Mouse (Mus musculus): Measurements from ENCODE around the gene Vrtn. TPM values are rescaled to one million over a fixed set of nuclear protein-coding genes. Genes with fewer than 3 reads are reported as not detected.

Vrtn gene
- polyA plus RNA-seq, 2 experiments: not detected

- ATAC-seq (ENCODE audit: insufficient read depth) (no peak), DNase-seq (ENCODE audit: low read depth in 3 of 3, low spot score in 3 of 3) (no peak)
- H3K27me3 ChIP-seq (ENCODE audit: control insufficient read depth, insufficient read depth, low read length): peaks cover 20% of the 10 kb centered on the region
- no peak overlapping the region for H3K27ac ChIP-seq
- H3K4me1 ChIP-seq (replicated peaks; ENCODE audit: control insufficient read depth in 2 of 2, insufficient read depth in 2 of 2, low read length in 1 of 2): peaks cover 0 to 2% of the 10 kb centered on the region in 2 experiments; a peak in 2 of 4 replicates
- no peak overlapping the region for H3K4me2 ChIP-seq (ENCODE audit: low read depth)
- no peaks in the 10 kb centered on the region for H3K36me3 ChIP-seq (replicated peaks; ENCODE audit: control insufficient read depth, insufficient read depth, low read depth)
- H3K9ac ChIP-seq (replicated peaks): no peak overlapping the region
- no peak for TF ChIP-seq EP300 (IDR thresholded peaks at IDR 0.05; ENCODE audit: low read depth)
- TF ChIP-seq CTCF (IDR thresholded peaks at IDR 0.05; ENCODE audit: low read depth): peak; percentile 31; the same call in 1 of the 2 replicates
- no peak overlapping the region for H3K4me3 ChIP-seq (ENCODE audit: insufficient read depth in 1 of 2, low read depth in 2 of 2, low read length in 2 of 2)
- H3K9me3 ChIP-seq (ENCODE audit: control insufficient read depth, low read length): no peaks in the 10 kb centered on the region
Observed at GRCm38 (mm10) chr12:84620975-84621374, 19.8 kb upstream of the Vrtn start.

GRCm38 (mm10) chr12:84624601-84625000, 16.2 kb upstream of the Vrtn start:
- TF ChIP-seq EP300 (IDR thresholded peaks at IDR 0.05; ENCODE audit: low read depth) (no peak), CTCF (IDR thresholded peaks at IDR 0.05; ENCODE audit: low read depth) (no peak)
- no peaks in the 10 kb centered on the region for H3K9me3 ChIP-seq (ENCODE audit: control insufficient read depth, low read length)
- WGBS (ENCODE audit: insufficient replicate concordance): 21% methylated on average over 8 of the region's 8 CpGs
- H3K27me3 ChIP-seq (ENCODE audit: control insufficient read depth, insufficient read depth, low read length): peaks cover 22% of the 10 kb centered on the region
- DNase-seq (ENCODE audit: low read depth in 3 of 3, low spot score in 3 of 3) (no peak), ATAC-seq (ENCODE audit: insufficient read depth) (no peak)
- H3K27ac ChIP-seq: no peak overlapping the region
- H3K9ac ChIP-seq (replicated peaks): no peak overlapping the region
- no peak overlapping the region for H3K4me3 ChIP-seq (ENCODE audit: insufficient read depth in 1 of 2, low read depth in 2 of 2, low read length in 2 of 2)
- no peak overlapping the region for H3K4me2 ChIP-seq (ENCODE audit: low read depth)
- no peaks in the 10 kb centered on the region for H3K36me3 ChIP-seq (replicated peaks; ENCODE audit: control insufficient read depth, insufficient read depth, low read depth)
- H3K4me1 ChIP-seq (replicated peaks; ENCODE audit: control insufficient read depth in 2 of 2, insufficient read depth in 2 of 2, low read length in 1 of 2): no peaks in the 10 kb centered on the region

GRCm38 (mm10) chr12:84625116-84625515, 15.7 kb upstream of the Vrtn start:
- Histone ChIP-seq H3K4me2 (ENCODE audit: low read depth) (no peak overlapping the region), H3K4me3 (ENCODE audit: insufficient read depth in 1 of 2, low read depth in 2 of 2, low read length in 2 of 2) (no peak overlapping the region), H3K9me3 (ENCODE audit: control insufficient read depth, low read length) (no peaks in the 10 kb centered on the region), H3K27me3 (ENCODE audit: control insufficient read depth, insufficient read depth, low read length) (peaks cover 22% of the 10 kb centered on the region), H3K27ac (no peak overlapping the region), H3K4me1 (replicated peaks; ENCODE audit: control insufficient read depth in 2 of 2, insufficient read depth in 2 of 2, low read length in 1 of 2) (no peaks in the 10 kb centered on the region), H3K36me3 (replicated peaks; ENCODE audit: control insufficient read depth, insufficient read depth, low read depth) (no peaks in the 10 kb centered on the region), H3K9ac (replicated peaks) (no peak overlapping the region)
- 18% methylated on average over 9 of the region's 9 CpGs for WGBS (ENCODE audit: insufficient replicate concordance)
- ATAC-seq (ENCODE audit: insufficient read depth): no peak
- TF ChIP-seq EP300 (IDR thresholded peaks at IDR 0.05; ENCODE audit: low read depth) (no peak), CTCF (IDR thresholded peaks at IDR 0.05; ENCODE audit: low read depth) (no peak)
- no peak for DNase-seq (ENCODE audit: low read depth in 3 of 3, low spot score in 3 of 3)

DNA sequence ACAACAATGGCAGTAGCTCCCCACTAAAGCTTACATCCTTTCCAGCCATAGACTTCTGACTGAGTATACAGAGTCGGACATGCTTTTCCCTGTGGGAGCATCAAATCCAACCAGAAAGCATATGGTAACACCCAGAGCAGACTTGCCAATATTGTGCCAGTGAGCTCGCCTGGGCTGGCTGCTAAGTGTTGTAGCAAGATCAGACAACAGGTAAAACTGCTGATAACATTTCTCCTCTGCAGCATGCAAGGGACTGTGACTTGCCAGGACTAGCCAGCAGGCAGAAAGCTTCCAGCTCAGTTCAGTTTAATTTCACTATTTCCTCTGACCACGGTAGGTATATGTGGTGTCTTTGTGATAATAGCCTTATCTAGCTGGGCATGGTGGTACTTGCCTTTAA, 9.0 kb upstream of the Vrtn start:
- DNase-seq (ENCODE audit: low read depth in 3 of 3, low spot score in 3 of 3) (no peak), ATAC-seq (ENCODE audit: insufficient read depth) (no peak)
- Histone ChIP-seq H3K36me3 (replicated peaks; ENCODE audit: control insufficient read depth, insufficient read depth, low read depth) (no peaks in the 10 kb centered on the region), H3K4me2 (ENCODE audit: low read depth) (no peak overlapping the region), H3K9ac (replicated peaks) (no peak overlapping the region), H3K4me1 (replicated peaks; ENCODE audit: control insufficient read depth in 2 of 2, insufficient read depth in 2 of 2, low read length in 1 of 2) (no peaks in the 10 kb centered on the region), H3K27me3 (ENCODE audit: control insufficient read depth, insufficient read depth, low read length) (no peaks in the 10 kb centered on the region; the same call in 1 of the 2 replicates), H3K4me3 (ENCODE audit: insufficient read depth in 1 of 2, low read depth in 2 of 2, low read length in 2 of 2) (no peak overlapping the region), H3K27ac (no peak overlapping the region), H3K9me3 (ENCODE audit: control insufficient read depth, low read length) (no peaks in the 10 kb centered on the region)
- WGBS (ENCODE audit: insufficient replicate concordance): 47% methylated on average over 3 of the region's 3 CpGs
- TF ChIP-seq CTCF (IDR thresholded peaks at IDR 0.05; ENCODE audit: low read depth) (no peak), EP300 (IDR thresholded peaks at IDR 0.05; ENCODE audit: low read depth) (no peak)

GRCm38 (mm10) chr12:84640253-84640652, 566 bp upstream of the Vrtn start:
- no peaks in the 10 kb centered on the region for H3K4me1 ChIP-seq (replicated peaks; ENCODE audit: control insufficient read depth in 2 of 2, insufficient read depth in 2 of 2, low read length in 1 of 2)
- no peak for ATAC-seq (ENCODE audit: insufficient read depth)
- H3K9ac ChIP-seq (replicated peaks): no peak overlapping the region
- H3K4me3 ChIP-seq (ENCODE audit: insufficient read depth in 1 of 2, low read depth in 2 of 2, low read length in 2 of 2): no peak overlapping the region
- no peaks in the 10 kb centered on the region for H3K36me3 ChIP-seq (replicated peaks; ENCODE audit: control insufficient read depth, insufficient read depth, low read depth)
- no peak overlapping the region for H3K27ac ChIP-seq
- 18% methylated on average over 6 of the region's 6 CpGs for WGBS (ENCODE audit: insufficient replicate concordance)
- H3K9me3 ChIP-seq (ENCODE audit: control insufficient read depth, low read length): no peaks in the 10 kb centered on the region
- DNase-seq (ENCODE audit: low read depth in 3 of 3, low spot score in 3 of 3): no peak
- peaks cover 43% of the 10 kb centered on the region for H3K27me3 ChIP-seq (ENCODE audit: control insufficient read depth, insufficient read depth, low read length)
- H3K4me2 ChIP-seq (ENCODE audit: low read depth): no peak overlapping the region
- no peak for TF ChIP-seq CTCF (IDR thresholded peaks at IDR 0.05; ENCODE audit: low read depth)
- no peak for TF ChIP-seq EP300 (IDR thresholded peaks at IDR 0.05; ENCODE audit: low read depth)
